In the genomic region with DNA sequence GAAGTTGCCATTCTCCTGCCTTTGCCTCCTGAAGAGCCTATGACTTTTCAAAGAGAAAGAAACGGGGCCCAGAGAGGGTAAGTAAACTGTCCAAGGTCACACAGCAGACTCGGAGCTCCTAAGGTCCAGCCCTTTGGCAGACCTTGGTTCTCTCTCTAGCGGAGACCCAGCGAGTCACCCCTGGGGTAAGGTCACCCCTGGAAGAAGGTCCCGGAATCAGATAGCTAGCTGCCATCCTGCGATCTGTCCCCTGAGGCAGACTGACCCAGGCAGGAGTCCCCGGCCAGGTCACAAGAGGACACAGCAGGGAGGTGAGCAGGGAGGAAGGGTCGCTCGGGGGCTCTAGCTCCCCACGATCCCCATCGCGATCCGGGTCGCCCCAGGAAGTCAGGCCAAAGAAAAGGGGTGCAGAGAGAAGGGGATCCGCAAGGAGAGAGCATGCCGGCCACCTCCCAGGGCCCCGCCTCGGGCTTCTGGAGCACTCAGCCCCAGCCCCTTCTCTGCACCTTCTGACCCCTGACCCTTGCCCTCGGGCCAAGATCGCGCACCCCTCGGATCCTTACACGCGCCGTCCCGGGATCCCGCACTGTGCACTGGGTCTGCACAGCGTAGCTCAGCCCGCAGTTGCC, we compare ENCODE assay signal across 9 mouse cellular contexts. TPM values are rescaled to one million over a fixed set of nuclear protein-coding genes. Genes with fewer than 3 reads are reported as not detected.
DNase-seq lines count a peak whose midpoint lies in the region; ATAC-seq lines count a peak whose summit lies in the region.
"Had no signal": no experiment of that assay in that cellular context is flagged by ENCODE, and none has a peak within 500 bp of the region (broad histone marks: within the 10 kb centered on the region; RNA-seq: fewer than 3 reads in every experiment).

No protein-coding gene starts in this region.

- peak overlapping the region; percentile 55 for H3K4me3 ChIP-seq in kidney, embryonic 14.5 days (ENCODE audit: low read length)
- peak overlapping the region; percentile 85 for H3K4me3 ChIP-seq in embryonic facial prominence, embryonic 10.5 days
- peak overlapping the region; percentile 73 for H3K4me3 ChIP-seq in hindbrain, embryonic 15.5 days
- H3K4me3 ChIP-seq in midbrain, embryonic 15.5 days = peak overlapping the region; percentile 73

- H3K4me1 ChIP-seq in kidney, embryonic 14.5 days (ENCODE audit: control insufficient read depth, insufficient read depth, low read length) = peaks cover 24% of the 10 kb centered on the region
- H3K4me1 ChIP-seq in embryonic facial prominence, embryonic 10.5 days = peaks cover 41% of the 10 kb centered on the region
- peaks cover 31% of the 10 kb centered on the region for H3K4me1 ChIP-seq in hindbrain, embryonic 15.5 days (replicated peaks)
- H3K4me1 ChIP-seq in midbrain, embryonic 15.5 days = peaks cover 26% of the 10 kb centered on the region

- H3K9me3 ChIP-seq in kidney, embryonic 14.5 days (ENCODE audit: control insufficient read depth, low read length) = peaks cover 2% of the 10 kb centered on the region; the same call in 1 of the 2 replicates
- no peaks in the 10 kb centered on the region for H3K9me3 ChIP-seq in embryonic facial prominence, embryonic 10.5 days
- no peaks in the 10 kb centered on the region for H3K9me3 ChIP-seq in hindbrain, embryonic 15.5 days
- no peaks in the 10 kb centered on the region for H3K9me3 ChIP-seq in midbrain, embryonic 15.5 days

- peak overlapping the region; percentile 78 for H3K4me2 ChIP-seq in kidney, embryonic 14.5 days (replicated peaks; ENCODE audit: low read depth, low read length)
- H3K4me2 ChIP-seq in hindbrain, embryonic 15.5 days = peak overlapping the region; percentile 93
- peak overlapping the region; percentile 96 for H3K4me2 ChIP-seq in midbrain, embryonic 15.5 days

- H3K27ac ChIP-seq in kidney, embryonic 14.5 days (ENCODE audit: low read depth, low read length) = peak overlapping the region; percentile 25; the same call in 1 of the 2 replicates
- H3K27ac ChIP-seq in embryonic facial prominence, embryonic 10.5 days (replicated peaks) = peak overlapping the region; percentile 87
- peak overlapping the region; percentile 74 for H3K27ac ChIP-seq in hindbrain, embryonic 15.5 days (replicated peaks)
- peak overlapping the region; percentile 78 for H3K27ac ChIP-seq in midbrain, embryonic 15.5 days

- H3K36me3 ChIP-seq in kidney, embryonic 14.5 days (ENCODE audit: control insufficient read depth, insufficient read depth, low read length) = peaks cover 13% of the 10 kb centered on the region; the same call in 1 of the 2 replicates
- peaks cover 21% of the 10 kb centered on the region for H3K36me3 ChIP-seq in embryonic facial prominence, embryonic 10.5 days (replicated peaks)
- 0 out of 2 replicates have a peak, but pooled peaks cover 8% of the 10 kb centered on the region for H3K36me3 ChIP-seq in hindbrain, embryonic 15.5 days
- H3K36me3 ChIP-seq in midbrain, embryonic 15.5 days (replicated peaks) = no peaks in the 10 kb centered on the region

- H3K9ac ChIP-seq in kidney, embryonic 14.5 days (ENCODE audit: low read depth, low read length) = peak overlapping the region; percentile 57
- H3K9ac ChIP-seq in hindbrain, embryonic 15.5 days = peak overlapping the region; percentile 79
- H3K9ac ChIP-seq in midbrain, embryonic 15.5 days = peak overlapping the region; percentile 88

- H3K27me3 ChIP-seq in kidney, embryonic 14.5 days (ENCODE audit: control insufficient read depth, insufficient read depth, low read length) = no peaks in the 10 kb centered on the region
- H3K27me3 ChIP-seq in embryonic facial prominence, embryonic 10.5 days (replicated peaks; ENCODE audit: low read depth, poor library complexity, severe bottlenecking) = 0 out of 2 replicates have a peak, but pooled peaks cover 4% of the 10 kb centered on the region
- H3K27me3 ChIP-seq in hindbrain, embryonic 15.5 days = no peaks in the 10 kb centered on the region
- H3K27me3 ChIP-seq in midbrain, embryonic 15.5 days (replicated peaks) = no peaks in the 10 kb centered on the region

- ATAC-seq in kidney, embryonic 14.5 days (ENCODE audit: low FRiP score, low TSS enrichment) = peak; percentile 11; the same call in 1 of the 2 replicates
- ATAC-seq in hindbrain, embryonic 15.5 days (ENCODE audit: low FRiP score, low read depth) = no peak
- peak; percentile 3; the same call in 1 of the 2 replicates for ATAC-seq in midbrain, embryonic 15.5 days (replicated peaks)

- no peak for DNase-seq in kidney, adult 9 months
- no peak for DNase-seq in embryonic facial prominence, embryonic 10.5 days (ENCODE audit: low spot score)
- DNase-seq in left cerebral cortex, adult 8-10 months (ENCODE audit: low spot score in 2 of 2) = no peak
- DNase-seq in thymus, postnatal 4 days = no peak
- no peak for DNase-seq in cerebellum, adult 11 months

- 2% methylated on average over 28 of the region's 29 CpGs for WGBS in kidney, embryonic 14.5 days
- 1% methylated on average over 27 of the region's 29 CpGs for WGBS in embryonic facial prominence, embryonic 10.5 days
- 2% methylated on average over 24 of the region's 29 CpGs for WGBS in hindbrain, embryonic 15.5 days
- 2% methylated on average over 28 of the region's 29 CpGs for WGBS in midbrain, embryonic 15.5 days

RNA-seq across cellular contexts. Expression of a gene that starts 0.4 kb away (rescaled TPM):
- 33.8 and 37.3 TPM in 2 replicates for polyA plus RNA-seq in kidney, embryonic 14.5 days (2014; fragmentation: Nextera tagmentation; extraction: Ambion mirVana)
- polyA plus RNA-seq in embryonic facial prominence, embryonic 10.5 days (2016; fragmentation: Nextera tagmentation; extraction: Ambion mirVana) = 11.9 and 12.3 TPM in 2 replicates
- 18.1 and 19.7 TPM in 2 replicates for polyA plus RNA-seq in hindbrain, embryonic 15.5 days (2015; fragmentation: Nextera tagmentation; extraction: Ambion mirVana)
- 15.8 and 17.7 TPM in 2 replicates for polyA plus RNA-seq in midbrain, embryonic 15.5 days (2015; fragmentation: Nextera tagmentation; extraction: Ambion mirVana)
- 10 to 100 TPM; 32.5 to 41.9 (median 34.2) TPM for total RNA-seq in left cerebral cortex, adult 8-10 months (2022)

RNA-seq across cellular contexts. Expression of a gene that starts 0.8 kb away (rescaled TPM):
- 0.57 and 1.4 TPM in 2 replicates for polyA plus RNA-seq in kidney, embryonic 14.5 days (2014; fragmentation: Nextera tagmentation; extraction: Ambion mirVana)
- 0.65 and 0.81 TPM in 2 replicates for polyA plus RNA-seq in embryonic facial prominence, embryonic 10.5 days (2016; fragmentation: Nextera tagmentation; extraction: Ambion mirVana)
- polyA plus RNA-seq in hindbrain, embryonic 15.5 days (2015; fragmentation: Nextera tagmentation; extraction: Ambion mirVana) = 1.6 and 2.3 TPM in 2 replicates
- 1.7 and 1.8 TPM in 2 replicates for polyA plus RNA-seq in midbrain, embryonic 15.5 days (2015; fragmentation: Nextera tagmentation; extraction: Ambion mirVana)
- 1 to 10 TPM in 3 of 4 experiments, under 1 TPM in 1; 0.78 to 1.3 (median 1.3) TPM for total RNA-seq in left cerebral cortex, adult 8-10 months (2022)

RNA-seq across cellular contexts. Expression of a gene that starts 24.3 kb away (rescaled TPM):
- polyA plus RNA-seq in kidney, embryonic 14.5 days (2014; fragmentation: Nextera tagmentation; extraction: Ambion mirVana) = 10.4 and 11.1 TPM in 2 replicates
- polyA plus RNA-seq in embryonic facial prominence, embryonic 10.5 days (2016; fragmentation: Nextera tagmentation; extraction: Ambion mirVana) = 19.4 and 20.1 TPM in 2 replicates
- 28.7 and 31.1 TPM in 2 replicates for polyA plus RNA-seq in hindbrain, embryonic 15.5 days (2015; fragmentation: Nextera tagmentation; extraction: Ambion mirVana)
- polyA plus RNA-seq in midbrain, embryonic 15.5 days (2015; fragmentation: Nextera tagmentation; extraction: Ambion mirVana) = 28.3 and 30.6 TPM in 2 replicates
- 10 to 100 TPM; 25.1 to 30.2 (median 28.8) TPM for total RNA-seq in left cerebral cortex, adult 8-10 months (2022)

RNA-seq across cellular contexts. Expression of a gene that starts 24.5 kb away (rescaled TPM):
- polyA plus RNA-seq in kidney, embryonic 14.5 days (2014; fragmentation: Nextera tagmentation; extraction: Ambion mirVana) = 22.3 and 37.7 TPM in 2 replicates
- 62.3 and 64.3 TPM in 2 replicates for polyA plus RNA-seq in embryonic facial prominence, embryonic 10.5 days (2016; fragmentation: Nextera tagmentation; extraction: Ambion mirVana)
- polyA plus RNA-seq in hindbrain, embryonic 15.5 days (2015; fragmentation: Nextera tagmentation; extraction: Ambion mirVana) = 37.9 and 41.3 TPM in 2 replicates
- 39.9 and 43.7 TPM in 2 replicates for polyA plus RNA-seq in midbrain, embryonic 15.5 days (2015; fragmentation: Nextera tagmentation; extraction: Ambion mirVana)
- 10 to 100 TPM; 32.4 to 36.9 (median 35.7) TPM for total RNA-seq in left cerebral cortex, adult 8-10 months (2022)

RNA-seq across cellular contexts. Expression of a gene that starts 46.0 kb away (rescaled TPM):
- not detected in 2 replicates for polyA plus RNA-seq in kidney, embryonic 14.5 days (2014; fragmentation: Nextera tagmentation; extraction: Ambion mirVana)
- 0.27 TPM in 1 of 2 replicates, not detected in the other for polyA plus RNA-seq in embryonic facial prominence, embryonic 10.5 days (2016; fragmentation: Nextera tagmentation; extraction: Ambion mirVana)
- 0.71 and 0.83 TPM in 2 replicates for polyA plus RNA-seq in hindbrain, embryonic 15.5 days (2015; fragmentation: Nextera tagmentation; extraction: Ambion mirVana)
- 0.44 and 0.70 TPM in 2 replicates for polyA plus RNA-seq in midbrain, embryonic 15.5 days (2015; fragmentation: Nextera tagmentation; extraction: Ambion mirVana)
- total RNA-seq in left cerebral cortex, adult 8-10 months (2022) = under 1 TPM in 2 of 4 experiments, not detected in 2; 0.55 to 0.58 TPM
- total RNA-seq: neutrophil, adult 5-6 weeks had no signal

Comparison
In these comparisons a context has a peak if more than half of its experiments do, and no peak if none do; other contexts are left out.
1. H3K27ac ChIP-seq: peak in every context shown above with its lines; median percentile 87 in embryonic facial prominence, embryonic 10.5 days; 78 in midbrain, embryonic 15.5 days; 74 in hindbrain, embryonic 15.5 days; 25 in kidney, embryonic 14.5 days.